Mouse (Mus musculus) ovary, postnatal 36 days (tissue): ENCODE data around the gene Acss3.

Experiments
- DNase-seq: peaks from one replicate; pipeline ENCODE4 v3.0.0; 2022; ENCODE audit warnings: low spot score, mixed read lengths

Acss3 gene

DNA sequence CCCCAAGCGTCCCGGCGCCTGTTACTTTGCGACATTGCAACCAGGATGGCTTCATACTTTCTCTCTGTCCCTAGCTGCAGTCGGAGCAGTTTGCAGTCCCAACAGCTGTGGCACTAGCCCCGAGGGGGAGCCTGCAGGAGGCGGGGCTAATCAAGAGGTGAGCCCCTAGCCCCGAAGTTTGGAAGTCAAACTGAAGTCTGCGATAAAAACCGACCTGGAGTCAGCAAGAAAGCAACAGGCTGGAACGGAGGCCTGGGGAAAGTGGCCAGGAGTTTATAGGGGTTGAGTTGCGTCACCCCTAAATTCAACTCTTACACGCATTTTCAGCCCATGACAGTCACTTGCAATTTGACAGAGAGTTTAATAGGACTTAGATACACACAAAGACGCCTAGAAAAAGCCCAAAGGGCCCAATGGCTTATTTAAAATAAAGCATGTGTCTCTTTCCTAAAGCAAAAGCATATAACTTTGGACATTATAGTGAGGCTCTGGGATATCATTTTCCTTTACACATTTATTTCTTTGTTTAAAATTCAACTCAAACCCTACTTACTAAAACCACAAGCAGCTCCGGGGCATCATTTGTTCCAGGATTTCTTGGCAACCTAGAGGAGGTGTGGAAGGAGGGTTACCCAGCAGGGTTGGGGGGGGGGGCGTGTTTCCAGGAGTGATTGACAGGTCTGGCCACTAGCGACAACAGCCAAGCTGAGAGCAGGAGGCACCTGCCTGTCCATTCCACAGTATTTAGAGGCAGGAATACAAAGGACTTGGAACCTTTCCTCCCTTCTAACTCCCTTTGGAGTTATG lies at the start of gene Acss3:
Gene Acss3 (minus strand): TSS at position 140 of the 807 bp plus-strand sequence.
- DNase-seq: peak; percentile 49

DNA sequence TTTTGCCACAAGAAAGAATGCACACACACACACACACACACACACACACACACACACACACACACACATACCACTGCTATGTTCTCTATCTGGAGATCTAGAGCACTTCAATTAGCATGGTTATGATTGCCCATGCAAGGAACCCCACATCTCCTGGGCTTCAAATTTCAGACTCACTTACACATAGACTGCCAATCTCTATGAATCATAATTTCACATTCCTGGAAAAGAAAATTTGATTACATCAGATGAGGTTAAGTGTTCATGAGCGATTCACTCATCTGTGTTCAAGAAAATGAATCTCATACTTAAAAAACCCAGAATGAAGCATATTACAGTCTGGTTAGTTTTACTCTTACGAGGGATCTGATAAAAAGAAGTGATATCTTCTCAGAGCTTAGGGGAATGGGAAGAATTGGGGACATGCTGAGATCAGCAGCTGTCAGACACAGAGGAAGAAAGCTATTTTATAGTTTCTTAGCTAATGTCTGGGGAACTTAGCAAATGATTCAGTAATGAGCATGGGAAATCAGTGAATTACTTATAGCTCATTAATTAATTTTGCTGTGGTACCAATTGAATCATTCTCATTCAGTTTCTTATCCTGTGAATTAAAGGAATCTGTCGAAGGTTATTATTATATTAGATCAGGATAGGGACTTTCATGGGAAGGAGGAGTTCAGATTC lies 48.7 kb upstream of the Acss3 start:
- no peak for DNase-seq

DNA sequence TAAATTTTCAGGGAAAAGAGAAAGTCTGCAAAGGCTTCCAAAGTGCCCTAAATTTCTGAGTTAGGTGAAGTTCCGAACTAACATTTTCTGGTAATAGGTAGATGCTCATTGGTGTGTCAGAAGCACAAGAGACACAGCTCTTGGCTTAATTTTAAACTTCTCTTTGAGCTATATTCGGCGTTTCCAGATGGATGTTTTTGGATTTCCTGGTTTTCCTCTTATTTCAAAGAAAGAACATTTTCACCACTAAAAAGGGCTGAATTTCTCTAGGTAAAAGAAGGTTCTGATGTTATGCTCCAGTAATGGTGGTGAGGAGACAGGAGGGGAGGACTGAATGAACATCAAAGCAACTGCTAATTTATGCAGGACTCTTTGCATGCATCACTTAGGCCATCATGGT lies 43.0 kb upstream of the Acss3 start:
- DNase-seq: no peak

DNA sequence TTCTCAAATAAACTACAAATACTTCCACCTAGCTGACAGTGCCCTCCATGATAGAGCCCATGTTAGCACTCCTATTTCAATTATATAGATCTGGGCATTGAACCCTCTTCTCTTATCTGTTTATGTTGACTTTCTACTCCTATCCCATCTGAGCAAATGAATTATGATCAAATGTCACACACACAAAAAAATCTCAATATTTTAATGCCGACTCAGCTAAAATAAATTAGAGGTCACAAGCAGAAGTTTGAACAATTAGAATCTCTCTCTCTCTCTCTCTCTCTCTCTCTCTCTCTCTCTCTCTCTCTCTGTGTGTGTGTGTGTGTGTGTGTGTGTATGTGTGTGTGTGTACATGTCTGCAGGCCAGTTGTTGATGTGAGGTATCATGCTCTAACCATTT lies 25.3 kb upstream of the Acss3 start:
- DNase-seq: no peak

DNA sequence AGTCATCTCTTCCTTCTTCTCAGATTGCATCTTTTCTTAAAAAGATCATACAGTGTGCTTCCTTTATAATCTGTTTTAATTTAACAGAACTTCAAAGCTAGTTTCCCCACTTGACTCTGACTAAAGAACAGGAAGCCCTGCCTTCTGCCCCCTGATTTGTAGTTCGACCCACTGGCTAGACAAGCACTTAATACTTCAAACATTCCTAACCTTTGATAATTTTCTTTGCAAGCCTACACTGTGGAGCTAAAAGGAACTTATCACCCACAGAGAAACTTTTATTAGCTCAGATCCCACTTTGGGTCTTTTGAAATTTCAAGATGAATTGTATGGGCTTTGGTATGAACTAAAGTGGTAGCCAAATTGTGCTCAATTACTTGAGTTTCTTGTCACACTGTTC lies 20.5 kb upstream of the Acss3 start:
- DNase-seq: no peak

DNA sequence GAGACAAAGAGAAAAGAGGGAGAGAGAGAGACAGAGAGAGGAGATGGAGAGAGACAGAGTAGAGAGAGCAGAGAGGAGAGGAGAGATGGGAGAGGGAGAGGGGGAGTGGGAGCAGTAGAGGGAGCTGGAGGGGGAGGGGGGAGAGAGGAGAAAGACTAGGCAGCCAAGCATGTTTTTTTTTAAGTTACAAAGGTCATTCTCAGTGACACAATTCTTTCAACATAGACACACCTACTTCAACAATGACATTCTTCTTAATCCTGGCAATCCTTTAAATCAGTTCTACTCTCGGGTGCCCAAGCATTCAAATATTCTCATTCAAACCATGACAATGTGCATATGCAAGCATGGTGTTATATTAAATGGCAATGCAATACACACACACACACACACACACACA lies 19.4 kb upstream of the Acss3 start:
- no peak for DNase-seq

DNA sequence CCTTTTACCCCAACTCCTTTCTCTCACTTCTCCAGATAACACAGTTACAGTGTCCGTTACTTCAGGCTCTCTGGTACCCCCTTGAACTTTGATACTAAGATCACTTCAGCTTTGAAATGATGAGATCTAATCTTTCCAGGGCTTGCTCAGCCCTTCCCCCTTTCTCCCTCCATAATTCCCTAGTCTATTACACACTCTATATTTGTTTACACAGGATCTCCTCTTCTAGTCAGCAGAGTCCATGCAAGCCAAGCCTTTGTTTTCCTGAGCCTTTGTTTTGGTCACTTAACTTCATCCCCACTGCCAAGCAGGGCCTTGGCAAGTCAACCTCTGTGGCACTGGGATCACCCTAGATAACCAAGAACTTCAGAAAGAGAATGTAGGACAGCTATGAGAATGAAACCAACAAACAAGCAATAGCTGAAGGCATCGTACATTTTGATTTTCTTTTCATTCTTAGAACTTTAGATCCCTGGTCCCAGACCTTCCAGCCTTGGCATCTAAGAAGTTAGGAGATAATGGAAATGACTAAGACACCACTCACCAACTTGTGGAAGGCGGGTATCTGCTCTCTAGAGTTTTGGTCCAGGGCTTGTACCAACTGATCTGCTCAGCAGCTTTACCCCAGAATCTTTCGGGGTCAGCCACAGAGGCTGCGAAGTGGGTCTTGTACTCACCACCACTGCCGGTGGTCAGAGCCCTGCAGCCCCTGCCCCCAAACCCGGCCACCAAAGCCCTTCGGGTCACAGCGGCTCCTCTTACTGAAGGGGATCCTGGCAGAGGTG lies 532 bp downstream of the Acss3 start:
- no peak for DNase-seq

DNA sequence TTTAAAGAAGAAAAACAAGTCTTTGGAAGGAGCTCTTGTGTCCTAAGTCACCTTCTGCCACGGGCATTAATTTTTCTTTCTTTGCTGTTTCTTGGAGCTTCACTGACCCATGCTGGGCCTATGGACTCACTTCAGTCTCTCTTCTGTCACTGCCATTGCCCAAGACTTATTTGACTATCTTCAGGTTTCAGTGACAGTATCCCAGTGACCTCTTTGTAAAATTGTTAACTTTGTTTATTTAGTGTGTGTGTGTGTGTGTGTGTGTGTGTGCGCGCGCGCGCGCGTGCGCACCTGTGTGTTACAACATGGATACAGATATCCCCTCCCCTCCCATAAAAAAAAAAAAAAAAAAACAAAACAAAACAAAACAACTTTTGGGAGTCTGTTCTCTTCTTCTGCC lies 2.2 kb downstream of the Acss3 start:
- DNase-seq: no peak

DNA sequence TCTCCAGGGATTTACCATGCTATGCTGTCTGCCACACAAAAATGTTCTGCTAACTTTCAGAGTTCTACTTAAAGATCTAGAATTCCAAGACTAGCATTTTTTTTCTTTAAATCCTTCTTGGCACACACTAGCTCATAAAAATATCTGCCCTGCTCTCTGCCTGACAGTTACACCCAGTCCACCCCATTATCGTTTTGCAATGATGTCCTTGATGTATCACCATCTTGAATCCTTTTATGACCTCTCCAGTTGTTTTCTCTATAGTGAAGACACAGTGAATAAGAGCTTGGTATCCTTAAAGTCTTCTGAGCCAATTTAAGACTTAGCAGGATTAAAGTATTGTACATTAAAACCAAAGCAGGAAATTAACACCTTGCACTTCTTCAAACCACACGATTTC lies 4.3 kb downstream of the Acss3 start:
- DNase-seq: no peak

DNA sequence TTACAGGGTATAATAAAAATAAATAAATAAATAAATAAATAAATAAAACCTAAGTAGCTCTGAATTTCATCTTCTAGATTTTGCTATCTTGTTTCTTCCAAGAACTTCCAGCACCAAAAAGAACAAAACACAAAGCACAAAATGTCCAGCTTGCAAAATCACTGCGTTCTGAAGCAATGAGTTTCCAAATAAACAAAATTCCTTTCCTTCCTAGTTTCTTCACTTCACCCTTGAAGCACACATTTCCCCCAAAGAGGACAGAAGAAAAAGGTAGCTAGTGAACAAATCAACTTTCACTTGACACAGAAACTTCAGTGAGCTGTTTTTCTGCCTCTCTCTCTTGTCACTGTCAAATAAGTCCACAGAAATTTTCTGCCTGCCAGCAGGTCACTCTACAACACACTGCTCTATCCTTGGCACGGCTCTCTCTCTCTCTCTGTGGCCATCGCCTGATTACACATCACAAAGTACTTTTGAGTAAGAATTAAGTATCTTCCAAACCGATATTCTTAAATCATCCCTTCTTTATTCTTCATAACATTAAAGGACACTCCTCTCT lies 6.7 kb downstream of the Acss3 start:
- DNase-seq: no peak

DNA sequence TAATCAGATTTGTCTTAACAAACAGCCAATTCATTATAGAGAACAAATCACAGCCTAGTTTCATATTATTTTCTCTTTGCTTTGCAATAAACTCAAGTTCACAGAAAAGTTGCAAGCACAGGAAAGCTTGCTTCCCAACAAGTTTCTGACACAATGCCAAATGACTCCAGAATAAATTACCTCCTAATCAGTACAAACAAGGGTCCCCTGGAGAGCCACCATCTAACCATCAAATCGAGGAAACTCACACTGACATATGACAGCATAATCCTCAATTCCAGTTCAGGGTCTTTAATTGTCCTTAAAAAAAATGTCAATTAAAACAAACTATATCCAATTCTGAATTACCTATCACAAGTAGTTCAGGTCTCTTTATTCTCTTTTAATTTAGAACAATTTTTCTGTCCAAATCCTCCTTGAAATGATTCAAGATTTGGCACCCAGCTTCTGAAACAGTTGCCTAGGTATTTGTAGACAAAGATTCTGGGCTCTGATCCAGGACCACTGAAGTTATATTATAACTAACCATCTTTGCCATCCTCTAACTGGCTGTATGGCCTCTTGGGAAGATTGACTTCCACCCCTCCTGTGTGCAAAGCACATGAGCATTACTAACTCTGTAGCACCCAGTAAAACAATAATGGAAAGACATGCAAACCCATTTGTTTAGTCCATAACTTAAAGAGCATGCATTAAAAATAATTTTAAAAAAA lies 7.4 kb downstream of the Acss3 start:
- DNase-seq: no peak

DNA sequence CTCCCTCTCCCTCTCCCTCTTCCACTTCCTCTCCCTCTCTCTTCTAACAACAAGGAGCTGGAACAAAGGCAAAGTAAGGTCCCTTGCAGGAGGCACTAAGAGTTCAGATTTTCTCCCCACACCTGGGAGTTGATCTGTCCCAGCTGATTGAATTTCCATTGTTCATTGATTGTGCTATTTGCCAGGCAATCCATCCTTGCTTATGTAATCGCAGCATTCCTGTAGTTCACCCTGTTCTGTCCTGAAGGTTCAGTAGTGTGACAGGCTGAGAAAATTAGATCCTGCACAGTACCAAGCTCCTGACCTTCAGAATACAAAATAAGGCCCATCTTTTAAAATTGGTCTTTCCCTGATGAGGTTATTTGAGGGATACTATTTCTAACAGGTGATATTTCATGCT lies 8.3 kb downstream of the Acss3 start:
- DNase-seq: no peak

DNA sequence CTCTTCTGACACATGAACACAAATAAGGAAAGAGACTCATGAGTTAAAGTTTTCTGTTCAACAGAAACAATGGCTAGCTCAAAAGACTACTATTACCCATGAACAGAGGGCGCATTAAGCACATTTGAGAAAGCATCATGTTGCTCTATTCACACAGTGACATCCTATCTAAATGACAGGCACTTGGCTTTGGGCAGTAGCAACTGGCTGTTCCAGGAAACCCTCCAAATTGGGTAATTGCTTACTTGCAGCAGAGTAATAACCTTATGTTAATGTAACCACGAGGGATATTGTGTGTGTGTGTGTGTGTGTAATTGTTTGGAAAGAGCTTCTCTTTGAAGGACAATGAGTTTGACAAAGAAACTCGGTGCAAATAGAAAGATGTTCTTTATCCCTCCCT lies 29.0 kb downstream of the Acss3 start:
- no peak for DNase-seq

DNA sequence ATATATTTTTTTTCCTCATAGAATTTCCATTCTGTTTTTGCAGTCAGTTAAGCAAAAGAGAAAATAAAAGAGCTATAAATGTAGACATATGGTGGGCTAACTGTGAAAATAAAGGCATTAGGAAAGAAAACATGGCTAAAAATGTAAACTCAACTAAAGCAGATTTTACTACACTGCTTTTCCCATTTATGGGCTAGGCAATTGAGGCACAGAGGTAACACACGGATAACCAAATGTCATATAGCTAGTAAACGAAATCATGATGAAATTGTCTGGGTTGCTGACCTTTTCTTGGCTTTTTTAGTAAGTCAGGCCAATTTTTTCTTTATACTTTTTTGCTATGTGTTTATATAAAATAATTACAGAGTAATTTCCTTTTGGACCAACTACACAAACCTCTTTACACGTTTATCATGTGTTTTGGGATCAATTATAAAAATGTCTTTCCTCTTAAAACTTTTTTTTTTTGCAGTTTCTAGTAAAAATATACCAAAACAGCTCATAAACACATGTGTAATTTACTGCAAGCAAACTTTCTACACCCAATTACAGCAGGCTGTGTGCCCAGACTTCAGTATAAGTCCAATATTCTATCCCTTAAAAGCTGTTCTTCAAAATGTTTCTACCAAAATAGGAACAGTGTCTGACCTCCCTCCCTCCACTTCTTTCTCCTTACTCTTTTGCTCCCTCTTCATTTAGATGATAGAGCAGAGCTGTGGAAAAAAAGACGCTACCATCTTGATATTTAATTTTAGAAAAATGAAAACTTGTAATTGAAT lies 69.4 kb downstream of the Acss3 start:
- no peak for DNase-seq

DNA sequence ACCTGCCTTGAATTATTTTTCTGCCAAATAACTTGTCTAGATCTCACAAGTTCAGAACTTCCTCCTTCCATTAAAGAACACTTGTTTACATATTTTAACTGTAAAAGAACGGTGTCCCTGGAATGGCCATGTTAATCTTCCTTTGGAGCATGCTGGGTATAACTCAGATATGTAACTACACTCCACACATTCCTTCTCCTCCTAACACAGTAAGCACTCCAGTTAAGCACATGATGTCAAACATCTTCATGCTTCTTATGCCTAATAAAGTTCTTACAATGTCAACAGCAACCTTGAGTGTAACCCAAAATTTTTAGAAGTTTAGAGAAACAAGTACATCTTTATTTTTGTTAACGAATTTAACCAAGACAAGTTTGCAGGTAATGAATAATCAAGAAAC lies 73.0 kb downstream of the Acss3 start:
- no peak for DNase-seq

DNA sequence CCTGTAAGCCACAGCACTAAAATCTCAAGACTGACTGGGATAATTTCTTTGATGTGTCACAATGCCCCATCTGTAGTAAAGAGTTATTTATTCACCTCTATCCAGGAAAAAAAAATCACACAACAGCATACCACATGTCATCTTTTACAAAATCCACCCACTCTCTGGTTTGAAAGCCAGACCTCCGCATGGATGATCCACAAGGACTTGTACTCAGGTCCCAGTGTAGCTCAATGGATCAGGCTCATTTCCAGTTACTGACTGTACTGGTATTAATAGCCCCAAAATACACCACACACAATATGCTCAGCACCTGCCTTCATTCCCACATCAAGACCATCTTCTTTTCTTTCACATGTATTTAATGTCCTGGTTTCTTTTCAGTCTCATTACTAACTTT lies 80.8 kb downstream of the Acss3 start:
- no peak for DNase-seq

DNA sequence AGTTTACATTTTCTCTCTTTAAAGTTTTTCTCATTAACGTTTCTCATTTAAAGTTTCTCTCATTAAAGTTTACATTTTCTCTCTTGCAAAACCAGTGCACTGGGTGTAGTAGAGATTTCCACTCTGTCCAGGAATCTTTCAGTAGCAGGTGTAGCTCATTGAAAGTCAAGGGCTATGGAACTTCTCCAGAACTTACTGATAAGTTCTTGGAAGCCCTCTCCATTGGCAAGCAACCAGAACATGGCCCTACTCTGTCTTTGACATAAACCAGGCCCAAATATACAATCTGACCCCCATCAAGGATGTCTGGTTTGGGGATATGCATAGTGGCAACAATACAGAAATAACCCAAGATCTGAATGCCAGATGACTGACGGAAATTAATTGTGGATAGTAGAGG lies 82.6 kb downstream of the Acss3 start:
- no peak for DNase-seq

DNA sequence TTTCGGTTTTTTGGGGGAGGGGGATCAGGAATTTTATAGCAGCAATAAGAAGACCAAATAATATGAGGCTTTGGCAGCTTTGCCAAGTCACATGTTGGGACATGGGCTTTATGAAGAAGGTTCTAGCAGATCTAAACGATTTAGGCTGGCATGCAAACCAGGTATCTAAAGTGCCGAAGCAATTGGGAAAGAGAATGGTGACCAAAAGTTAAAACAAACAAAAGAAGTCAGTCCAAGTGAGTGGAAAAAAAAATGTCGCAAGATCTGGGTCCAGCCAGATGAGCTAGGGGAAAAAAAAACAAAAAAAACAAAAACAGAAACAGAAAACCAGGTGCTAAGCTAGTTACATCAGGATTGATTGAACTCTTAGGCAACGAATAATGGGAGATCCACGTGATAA lies 83.1 kb downstream of the Acss3 start:
- no peak for DNase-seq

DNA sequence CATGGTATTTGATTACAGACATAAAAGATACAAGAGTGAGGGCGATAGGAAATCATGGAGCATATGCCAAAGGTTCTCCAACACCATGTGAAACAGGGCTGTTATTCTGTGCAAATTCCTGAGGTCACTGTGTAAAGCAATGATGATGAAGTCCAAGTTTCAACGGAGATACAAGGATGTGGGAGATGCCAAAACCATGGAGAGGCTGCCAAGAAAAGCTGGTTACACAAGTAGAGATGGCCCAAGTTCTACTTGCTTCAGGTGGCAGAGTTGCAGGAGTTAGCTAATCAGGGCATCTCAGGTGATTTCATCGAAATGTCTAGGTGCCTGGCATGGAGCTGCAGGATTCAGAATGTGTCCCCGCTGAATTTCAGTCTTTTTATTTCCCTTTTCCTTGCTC lies 84.3 kb downstream of the Acss3 start:
- peak; percentile 3 for DNase-seq

DNA sequence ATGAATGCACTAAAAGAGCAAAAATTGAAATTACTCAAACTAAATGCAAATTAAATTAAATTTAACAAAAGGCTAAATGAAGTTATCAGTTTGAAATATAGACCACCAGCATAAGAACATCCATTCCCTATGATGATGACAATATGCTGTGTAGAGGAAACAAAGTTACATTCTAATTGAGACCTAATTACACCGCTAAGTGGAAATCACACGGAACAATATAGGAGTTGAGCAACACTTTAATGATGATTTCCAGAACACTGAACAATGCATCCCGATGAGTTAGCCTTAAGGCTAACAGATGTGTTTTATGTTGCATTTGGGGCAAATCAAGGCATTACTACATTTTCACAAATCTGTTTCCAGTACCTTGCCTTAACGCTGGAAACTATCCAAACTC lies 99.2 kb downstream of the Acss3 start:
- no peak for DNase-seq

DNA sequence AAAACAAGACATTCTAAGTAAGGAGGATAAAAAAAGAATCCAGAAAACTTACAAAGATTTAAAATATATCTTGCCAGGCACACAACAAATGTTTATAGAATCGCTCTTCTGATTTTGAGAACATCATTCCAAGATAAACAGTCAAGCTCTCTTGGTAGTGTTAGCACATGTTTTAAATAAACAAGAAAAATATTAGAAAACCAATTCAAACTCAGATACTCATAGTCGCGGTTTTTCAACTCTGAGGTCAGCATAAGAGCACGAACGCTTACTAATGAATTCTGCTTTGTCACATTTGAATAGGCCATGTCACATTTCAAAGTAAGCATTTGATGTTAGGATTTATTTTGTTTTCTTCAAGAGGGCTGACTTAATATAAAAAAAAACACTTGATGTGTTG lies 102.3 kb downstream of the Acss3 start:
- no peak for DNase-seq
